Mouse (Mus musculus) embryo, embryonic 10 days (tissue): ENCODE measurements at regions not wholly inside any gene's neighbourhood (a gene's known extent, or its start where the extent isn't known, plus 50 kb on each side); places are given as distances from the start of the nearest gene placed in this dataset.
A peak's percentile ranks its signal among the peaks of the same experiment; 100 is the strongest.

Experiments
- DNase-seq: peaks from one replicate; pipeline ENCODE4 v3.0.0-alpha.2; 2015; ENCODE audit warnings: low spot score

GRCm38 (mm10) chr9:8273253-8273652 is 139.2 kb upstream of the Cep126 start:
- DNase-seq: no peak

DNA sequence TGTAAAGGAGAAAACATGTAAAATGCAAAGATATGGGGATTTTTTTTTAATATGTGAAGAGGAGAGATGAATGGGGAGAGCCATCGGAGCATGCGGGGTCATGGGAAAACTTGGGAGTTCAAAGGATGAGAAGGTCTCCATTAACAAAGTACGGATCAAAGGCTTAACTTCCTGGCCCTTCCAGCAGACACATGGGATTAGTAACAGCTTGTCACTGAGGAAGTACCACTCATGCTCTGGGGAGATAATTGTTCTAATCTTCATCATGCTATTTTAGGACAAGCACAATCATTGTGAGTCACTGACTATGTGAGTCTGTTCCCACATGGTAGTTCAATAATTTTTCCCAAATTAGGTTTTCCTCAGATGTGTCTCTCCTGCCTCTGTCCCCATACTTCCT is 115.4 kb upstream of the Cep126 start:
- no peak for DNase-seq

DNA sequence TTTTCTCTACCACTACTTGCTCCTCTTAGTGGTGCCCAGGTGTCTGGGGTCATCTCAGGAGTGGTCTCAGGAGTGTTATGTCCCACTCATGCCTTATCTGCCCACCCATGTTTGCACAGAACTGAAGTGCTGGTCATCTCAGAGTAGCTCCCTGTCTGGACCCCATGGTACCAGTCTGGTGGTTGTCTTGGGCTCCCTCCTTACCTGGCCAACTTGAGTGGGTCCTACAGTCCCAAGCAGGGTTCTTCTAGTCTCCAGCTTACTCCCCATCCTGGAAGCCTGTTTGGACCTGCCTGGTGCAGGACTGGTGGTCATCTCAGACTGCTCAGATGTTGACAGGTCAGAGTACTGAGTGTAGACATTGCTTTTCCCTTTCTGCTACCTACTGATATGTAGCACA is 94.0 kb upstream of the Cep126 start:
- no peak for DNase-seq

DNA sequence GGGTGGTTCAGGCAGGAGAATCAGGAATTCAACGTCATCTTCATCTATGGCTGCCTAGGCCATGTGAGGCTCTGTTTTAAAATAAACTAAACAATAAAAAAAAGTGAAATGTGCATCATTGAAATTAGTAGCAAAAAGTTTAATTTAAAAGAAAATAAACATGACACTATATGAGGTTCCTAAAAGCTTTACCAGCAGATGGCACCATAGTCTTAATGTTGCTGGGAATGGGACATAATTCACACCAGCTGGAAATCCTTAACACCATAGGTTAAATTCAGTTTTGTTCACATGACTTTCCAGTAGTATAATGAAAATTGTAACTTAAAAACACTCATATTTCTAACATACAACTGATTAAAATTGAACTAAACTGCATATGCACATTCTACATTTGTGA is 92.3 kb upstream of the Cep126 start:
- DNase-seq: peak; percentile 74

DNA sequence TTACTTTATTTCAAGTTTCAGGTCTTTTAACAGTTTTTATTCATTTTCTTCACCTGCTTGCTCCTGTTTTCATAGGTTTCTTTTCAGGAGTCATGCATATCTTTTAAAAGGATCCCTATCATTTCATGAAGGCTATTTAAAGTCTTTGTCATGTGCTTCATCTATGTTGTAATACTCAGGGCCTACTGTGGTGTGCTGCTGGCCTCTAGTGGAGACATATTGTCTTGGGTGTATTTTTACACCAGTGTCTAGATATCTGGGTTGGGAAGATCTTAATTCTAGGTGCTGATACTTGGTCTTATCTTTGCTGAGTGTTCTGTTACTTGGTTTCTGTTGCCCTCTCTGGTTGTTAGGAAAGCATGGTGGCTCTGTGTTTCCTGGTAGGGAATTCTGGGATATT is 74.8 kb upstream of the Cep126 start:
- peak; percentile 48 for DNase-seq

- DNase-seq: no peak
Observed at GRCm38 (mm10) chr9:8185433-8185832, 51.3 kb upstream of the Cep126 start.
